Mouse (Mus musculus) olfactory bulb, adult 2 months (tissue): ENCODE results near the gene Rabgap1l.

ENCODE experiments used
- CTCF ChIP-seq: fragments of 200-500 bp; IDR thresholded peaks from 2 replicates; pipeline ENCODE4 v1.5.1; 2012; ENCODE audit warnings: low read depth, mild to moderate bottlenecking, low read length, moderate library complexity; ENCODE audit not compliant: insufficient read depth
- POLR2A ChIP-seq: fragments of 200-500 bp; IDR thresholded peaks from 2 replicates; pipeline ENCODE4 v1.6.1; 2012; ENCODE audit warnings: mild to moderate bottlenecking, low read depth, low read length, moderate library complexity; ENCODE audit not compliant: insufficient read depth

DNA sequence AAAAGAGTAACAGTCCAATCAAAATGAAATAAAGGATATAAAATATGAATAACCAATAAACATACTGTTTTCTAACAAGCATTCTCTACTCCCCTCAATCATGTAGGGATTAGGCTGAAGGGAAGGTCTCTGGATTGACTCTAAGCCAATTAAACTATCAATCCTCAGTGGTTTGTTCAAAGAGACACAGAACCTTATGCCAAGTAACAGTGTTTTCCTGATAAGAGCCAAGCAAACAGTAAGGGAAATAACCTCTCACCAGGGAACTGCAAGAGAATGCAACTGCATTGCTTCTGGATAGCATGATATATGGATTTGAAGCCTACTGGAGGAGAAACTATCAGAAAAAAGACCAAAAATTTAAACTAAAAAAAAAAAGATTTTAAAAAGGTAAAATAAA is 37.7 kb downstream of the Rabgap1l start:
- TF ChIP-seq CTCF (no peak), POLR2A (no peak)
